Mouse (Mus musculus): ENCODE results near the gene Sertad1. TPM values are rescaled to one million over a fixed set of nuclear protein-coding genes. Genes with fewer than 3 reads are reported as not detected.

Sertad1 gene
- polyA plus RNA-seq (2021; fragmentation: Nextera tagmentation): 10.4 and 13.1 TPM in 2 replicates
- long read RNA-seq, experiment 1, transcript Sertad1-201 (2 exons, 1,233 nt): major isoform, 11 of 12 reads
- long read RNA-seq, experiment 1, partial matches to known transcripts: 0 of 12 reads
- long read RNA-seq, experiment 1, other reads (novel, unspliced or antisense): 1 of 12 reads
- long read RNA-seq, experiment 2, transcript Sertad1-201 (2 exons, 1,233 nt): major isoform, 12 of 13 reads
- long read RNA-seq, experiment 2, partial matches to known transcripts: 0 of 13 reads
- long read RNA-seq, experiment 2, other reads (novel, unspliced or antisense): 1 of 13 reads

DNA sequence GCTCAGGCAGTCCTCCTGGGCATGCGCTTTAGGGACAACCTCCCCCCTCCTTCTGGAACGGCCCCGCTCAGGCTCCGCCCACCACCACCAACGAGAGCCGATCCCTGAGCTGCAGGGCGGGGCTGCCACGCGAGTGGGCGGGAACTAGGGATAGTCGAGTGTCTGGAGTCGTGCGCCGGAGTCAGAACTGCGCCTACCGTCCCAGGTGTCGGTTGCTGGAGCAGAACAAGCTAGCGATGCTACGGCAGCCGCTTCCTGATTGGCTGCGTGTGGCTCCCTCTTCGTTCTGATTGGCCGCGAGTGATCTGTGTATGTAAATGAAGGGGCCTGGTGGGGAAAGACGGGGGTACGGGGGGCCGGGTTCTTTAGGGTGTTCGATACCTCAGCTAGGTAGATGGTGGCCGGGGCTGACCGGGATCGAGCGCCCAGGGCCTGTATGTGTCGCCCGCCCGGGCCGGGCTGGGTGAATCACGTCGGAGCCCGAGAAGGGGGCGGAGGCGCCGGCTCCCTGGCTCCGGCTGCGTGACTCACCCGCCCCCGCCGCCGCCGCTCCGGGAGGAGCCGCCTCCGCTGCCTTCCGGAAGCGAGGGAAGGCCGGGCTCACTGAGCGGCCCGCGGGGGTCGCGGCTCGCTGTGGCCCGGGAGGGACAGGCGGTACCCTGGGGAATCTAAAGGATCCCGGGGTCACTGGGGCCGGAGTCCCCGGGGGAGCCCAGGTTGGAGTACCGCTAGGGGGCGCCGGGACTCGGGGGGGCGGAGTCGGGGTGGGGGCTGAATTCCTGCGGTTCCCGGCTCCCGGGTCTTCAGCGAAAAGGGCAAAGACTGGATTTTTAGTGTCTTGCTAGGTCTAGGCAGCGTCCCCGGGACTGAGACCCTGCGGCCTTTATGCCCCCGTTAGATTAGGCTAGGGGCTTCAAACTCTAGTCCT, at the start of gene Sertad1:
TSS of gene Sertad1 (plus strand) at position 141 of the 928 bp plus-strand sequence.

DNA sequence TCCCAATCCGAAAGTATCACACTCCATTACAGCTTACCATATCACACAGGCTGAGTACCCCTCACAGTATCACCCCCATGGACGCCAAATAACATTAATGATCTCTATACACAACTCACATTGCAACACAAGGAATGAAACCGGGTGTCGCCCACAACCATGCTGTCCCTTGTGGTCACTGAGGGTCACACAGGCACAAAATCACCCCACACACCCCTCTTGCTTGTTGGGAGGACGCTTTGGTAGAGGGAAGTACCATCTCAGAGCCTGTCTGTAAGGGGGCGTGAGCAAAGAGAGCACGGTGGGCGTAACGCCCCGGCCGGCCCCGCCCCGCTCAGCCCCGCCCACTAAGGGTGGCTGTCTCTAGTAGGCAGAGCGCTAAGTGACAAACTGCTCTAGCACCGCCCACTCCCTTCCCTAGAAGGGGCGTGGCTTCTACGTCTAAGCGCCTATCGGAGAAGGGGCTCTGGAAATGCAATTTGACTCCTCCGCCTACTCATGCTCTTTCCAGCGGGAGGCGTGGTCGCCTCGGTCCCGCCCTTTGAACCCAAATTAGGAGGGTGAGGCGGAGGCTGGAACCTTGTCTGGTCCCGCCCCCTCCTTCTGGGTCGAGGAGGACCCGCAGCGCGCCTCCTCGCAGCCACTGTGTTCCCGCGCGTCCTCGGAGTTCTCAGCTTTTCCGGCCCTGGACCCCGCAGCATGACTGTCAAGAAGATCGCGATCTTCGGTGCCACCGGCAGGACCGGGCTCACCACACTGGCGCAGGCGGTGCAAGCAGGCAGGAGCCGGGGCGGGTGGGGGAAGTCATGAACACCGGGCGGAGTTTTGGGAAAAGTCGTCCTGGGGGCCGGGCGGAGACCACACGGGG, 39.1 kb upstream of the Sertad1 start, which contains the start of the genes Sptbn4 and Blvrb:
TSS of gene Sptbn4 (minus strand) at position 268 of the 868 bp plus-strand sequence.
TSS of gene Blvrb (plus strand) at position 560 of the 868 bp plus-strand sequence.

DNA sequence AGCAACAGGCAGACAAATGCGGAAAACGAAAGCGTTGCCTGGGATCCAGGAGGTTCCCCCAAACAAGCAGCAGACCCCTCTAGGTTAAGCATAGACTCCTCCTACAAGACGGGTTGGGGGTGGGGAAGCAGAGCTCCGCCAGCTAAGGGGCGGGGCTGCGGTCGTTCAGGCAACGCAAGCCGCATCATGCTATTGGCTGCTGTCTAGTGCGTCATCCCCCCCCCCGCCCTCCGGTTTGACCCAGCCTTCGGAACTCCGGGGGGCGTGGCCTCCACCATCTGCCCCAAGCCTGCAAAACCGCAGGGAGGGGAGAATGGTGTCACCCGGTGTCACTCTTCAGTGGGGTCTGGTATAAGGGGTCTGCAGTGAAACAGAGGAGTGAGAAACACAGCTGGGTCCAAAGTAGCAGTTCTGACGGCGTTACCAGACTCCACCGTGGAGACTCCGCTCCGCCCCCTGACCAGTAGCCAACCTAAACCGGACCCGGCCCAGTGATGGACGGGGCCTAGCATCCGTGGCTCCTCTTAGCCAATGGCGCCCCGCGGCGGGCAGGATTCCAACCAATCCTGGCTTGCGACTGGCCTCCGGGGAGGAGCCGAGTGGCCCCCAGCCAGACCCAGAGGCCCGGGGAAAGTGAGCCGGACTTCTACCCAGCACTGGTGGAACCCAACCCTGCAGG, 13.4 kb upstream of the Sertad1 start, which contains the start of gene Sertad3:
TSS of gene Sertad3 (plus strand) at position 613 of the 679 bp plus-strand sequence.

DNA sequence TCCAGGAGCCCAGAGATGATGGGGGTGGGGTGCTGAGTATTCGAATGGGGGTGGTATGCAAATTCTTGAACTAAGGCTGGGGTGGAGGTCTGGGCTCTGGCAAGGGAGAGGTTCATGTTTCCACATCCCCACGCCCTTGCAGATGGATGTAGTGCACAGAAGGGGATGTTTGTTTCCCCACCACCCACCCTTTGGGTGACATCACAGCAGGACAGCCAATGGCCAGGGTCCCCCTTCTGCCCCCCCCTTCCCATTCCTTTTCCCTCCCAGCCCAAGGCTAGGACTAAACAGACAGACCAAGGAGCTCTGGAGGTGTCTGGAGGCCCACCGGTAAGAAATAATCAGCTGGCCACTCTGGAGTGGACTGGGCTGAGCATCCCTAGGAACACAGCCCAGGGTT, 12.3 kb downstream of the Sertad1 start, which contains the start of gene Prx:
TSS of gene Prx (plus strand) at position 289 of the 400 bp plus-strand sequence.

DNA sequence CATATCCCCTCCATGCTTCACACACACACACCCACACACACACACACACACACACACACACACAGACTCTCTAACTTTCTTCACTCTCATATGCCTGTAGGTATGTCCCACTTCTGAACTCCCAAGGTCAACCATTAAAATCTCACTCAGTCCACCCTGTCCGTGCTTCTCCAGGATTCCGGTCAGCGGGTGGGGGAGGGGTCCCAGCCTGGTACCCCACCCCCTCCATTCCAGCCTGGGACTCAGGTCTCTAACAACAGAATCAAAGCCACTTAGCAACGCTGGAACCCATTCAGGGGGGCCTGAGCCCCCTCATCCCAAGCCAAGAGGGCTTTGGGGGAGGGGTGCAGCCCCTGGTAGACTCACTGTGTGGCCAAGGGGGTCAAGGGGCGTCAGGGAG, 36.3 kb downstream of the Sertad1 start, which contains the start of gene Hipk4:
TSS of gene Hipk4 (plus strand) at position 301 of the 400 bp plus-strand sequence.

Other genes with a start within 250 kb of the Sertad1 start
- 8.9 and 9.6 TPM in 2 replicates for gene Numbl, start 228.5 kb upstream of the Sertad1 start, polyA plus RNA-seq (2021; fragmentation: Nextera tagmentation)
- 13.3 and 18.2 TPM in 2 replicates for gene Ltbp4, start 149.2 kb upstream of the Sertad1 start, polyA plus RNA-seq (2021; fragmentation: Nextera tagmentation)
- gene Shkbp1, start 130.9 kb upstream of the Sertad1 start, polyA plus RNA-seq (2021; fragmentation: Nextera tagmentation): 2.9 and 3.8 TPM in 2 replicates
- gene Gm20479, start 129.5 kb upstream of the Sertad1 start, polyA plus RNA-seq (2021; fragmentation: Nextera tagmentation): not detected in 2 replicates
- 2.6 and 2.7 TPM in 2 replicates for gene Sptbn4, start 39.2 kb upstream of the Sertad1 start, polyA plus RNA-seq (2021; fragmentation: Nextera tagmentation)
- gene Blvrb, start 38.9 kb upstream of the Sertad1 start, polyA plus RNA-seq (2021; fragmentation: Nextera tagmentation): 41.8 and 47.3 TPM in 2 replicates
- gene Sertad3, start 13.1 kb upstream of the Sertad1 start, polyA plus RNA-seq (2021; fragmentation: Nextera tagmentation): 3.2 and 4.1 TPM in 2 replicates
- gene Prx, start 12.4 kb downstream of the Sertad1 start, polyA plus RNA-seq (2021; fragmentation: Nextera tagmentation): 0.05 and 0.15 TPM in 2 replicates
- 7.2 and 14.8 TPM in 2 replicates for gene Hipk4, start 36.4 kb downstream of the Sertad1 start, polyA plus RNA-seq (2021; fragmentation: Nextera tagmentation)
- gene Pld3, start 66.3 kb downstream of the Sertad1 start, polyA plus RNA-seq (2021; fragmentation: Nextera tagmentation): 471 and 602 TPM in 2 replicates
- 13.2 and 14.3 TPM in 2 replicates for gene 2310022A10Rik, start 66.3 kb downstream of the Sertad1 start, polyA plus RNA-seq (2021; fragmentation: Nextera tagmentation)
- 106 and 111 TPM in 2 replicates for gene Akt2, start 104.6 kb downstream of the Sertad1 start, polyA plus RNA-seq (2021; fragmentation: Nextera tagmentation)
- 37.4 and 60.6 TPM in 2 replicates for gene Ttc9b, start 167.0 kb downstream of the Sertad1 start, polyA plus RNA-seq (2021; fragmentation: Nextera tagmentation)
- gene Map3k10, start 187.7 kb downstream of the Sertad1 start, polyA plus RNA-seq (2021; fragmentation: Nextera tagmentation): 9.6 and 9.7 TPM in 2 replicates
- 2.6 and 4.0 TPM in 2 replicates for gene Zfp607b, start 202.4 kb downstream of the Sertad1 start, polyA plus RNA-seq (2021; fragmentation: Nextera tagmentation)
- 6.1 and 8.2 TPM in 2 replicates for gene Zfp60, start 244.5 kb downstream of the Sertad1 start, polyA plus RNA-seq (2021; fragmentation: Nextera tagmentation)